Mouse (Mus musculus): ENCODE measurements at regions not wholly inside any gene's neighbourhood (a gene's known extent, or its start where the extent isn't known, plus 50 kb on each side); places are given as distances from the start of the nearest gene placed in this dataset.

DNA sequence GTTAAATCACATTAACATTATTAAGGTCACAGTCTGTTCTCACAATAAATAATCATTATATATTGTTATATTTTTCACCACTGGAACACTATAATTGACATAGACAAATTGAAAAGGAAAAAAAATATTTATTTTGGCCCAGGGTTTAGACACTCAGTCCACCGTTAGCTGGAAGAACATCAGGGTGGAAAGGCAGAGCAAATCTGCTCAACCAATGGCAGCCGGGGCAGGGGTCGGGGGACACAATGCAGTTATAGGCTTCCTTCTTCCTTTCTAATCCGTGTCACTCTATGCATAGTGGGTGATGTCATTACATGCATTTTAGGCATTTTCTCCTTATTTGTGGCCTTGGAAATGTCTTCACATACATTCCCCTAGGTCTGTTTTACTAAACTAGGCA lies 552.8 kb upstream of the Tenm3 start:
- no peak for DNase-seq (ENCODE audit: low spot score in 2 of 2)

DNA sequence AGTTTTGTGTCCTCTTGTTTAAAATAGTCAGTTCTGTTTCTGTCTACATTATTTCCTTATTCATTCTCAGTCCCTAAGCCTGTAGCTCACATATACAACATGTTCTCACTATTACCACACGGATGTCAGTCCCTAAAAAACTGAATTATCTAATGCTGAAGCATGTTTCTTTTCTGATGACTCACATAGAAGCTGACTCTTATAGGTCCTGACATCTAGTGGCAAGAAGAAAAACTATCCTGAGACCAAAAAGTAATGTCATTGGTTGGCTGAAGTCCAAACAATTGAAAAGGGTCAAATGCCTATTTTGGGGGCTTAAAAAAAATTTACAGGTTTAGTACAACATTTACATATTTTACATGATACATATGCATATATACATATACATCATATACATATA lies 551.3 kb upstream of the Tenm3 start:
- DNase-seq (ENCODE audit: low spot score in 2 of 2): no peak

DNA sequence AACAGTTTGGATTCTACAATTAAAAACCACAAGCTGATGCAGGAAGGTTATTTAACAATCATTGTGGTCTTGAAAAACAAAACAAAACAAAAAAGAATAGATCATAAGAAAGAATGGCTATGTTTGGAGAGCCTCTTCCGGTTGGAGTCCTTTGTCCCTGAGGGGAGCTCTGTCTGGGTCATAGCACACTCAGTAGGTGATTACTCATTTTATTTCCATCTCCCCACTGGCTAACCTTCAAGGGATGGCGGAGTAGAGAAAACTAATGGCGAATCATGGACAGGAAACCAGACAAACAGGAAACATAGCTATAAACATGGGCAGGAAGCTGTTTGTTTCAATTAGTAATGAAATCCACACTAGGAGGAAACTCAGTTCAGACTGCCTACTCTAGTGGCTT lies 545.8 kb upstream of the Tenm3 start:
- DNase-seq (ENCODE audit: low spot score in 2 of 2): no peak

DNA sequence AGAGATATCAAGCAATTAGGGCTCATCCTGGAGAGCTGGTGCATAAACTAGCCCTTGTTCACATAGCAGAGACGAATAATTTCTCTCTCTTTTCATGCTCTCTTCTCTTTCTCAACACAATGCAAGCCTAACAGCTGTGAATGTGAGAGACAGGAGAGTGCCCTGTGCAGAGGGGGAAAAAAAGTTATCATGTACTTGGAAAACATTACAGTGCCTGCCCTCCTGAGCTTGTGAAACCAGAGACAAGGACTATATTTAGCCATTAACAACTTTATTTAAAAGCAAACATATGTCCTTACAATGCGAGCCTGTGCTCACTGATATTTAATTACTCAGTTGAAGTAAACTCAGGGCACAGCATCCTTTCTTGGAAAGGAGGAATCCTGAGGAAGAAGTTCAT lies 543.8 kb upstream of the Tenm3 start:
- DNase-seq (ENCODE audit: low spot score in 2 of 2): no peak

DNA sequence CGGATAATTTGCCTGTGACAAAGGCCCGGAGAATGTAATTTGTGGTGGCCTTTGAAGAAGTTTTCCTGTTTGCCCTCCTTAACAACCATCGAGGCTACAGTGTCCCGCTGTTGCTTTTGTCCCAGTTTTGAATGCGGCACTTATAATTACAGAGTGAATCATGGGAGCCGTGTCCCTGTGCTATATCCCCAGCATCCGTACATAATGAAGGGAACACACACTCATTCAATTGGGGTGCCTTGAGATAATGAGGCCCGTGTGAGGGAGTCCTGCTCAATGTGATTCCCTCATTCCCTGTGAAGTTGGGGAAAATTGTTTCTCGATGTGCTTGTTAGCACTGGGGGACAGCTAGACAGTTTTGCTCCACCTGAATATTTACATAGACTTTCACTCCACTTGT lies 528.9 kb upstream of the Tenm3 start:
- no peak for DNase-seq (ENCODE audit: low spot score in 2 of 2)

DNA sequence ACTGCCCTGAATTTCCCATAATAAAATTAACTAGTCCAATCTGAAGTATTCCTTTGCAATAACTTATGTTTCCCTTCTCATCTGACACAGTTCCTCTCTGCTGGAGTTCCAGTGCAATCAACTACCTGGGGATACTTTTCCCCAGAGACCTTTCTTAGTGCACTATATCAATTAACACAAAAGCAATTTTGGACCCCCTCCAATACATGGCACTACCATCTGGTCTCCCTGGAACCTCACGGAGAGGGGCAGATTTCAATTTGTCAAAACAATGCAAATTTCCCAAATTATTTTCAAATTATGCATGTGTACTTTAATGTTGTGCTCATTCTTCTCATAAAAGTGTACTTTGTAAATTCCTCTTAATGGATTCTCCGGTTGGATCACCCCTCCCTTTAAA lies 518.9 kb upstream of the Tenm3 start:
- no peak for DNase-seq (ENCODE audit: low spot score in 2 of 2)

DNA sequence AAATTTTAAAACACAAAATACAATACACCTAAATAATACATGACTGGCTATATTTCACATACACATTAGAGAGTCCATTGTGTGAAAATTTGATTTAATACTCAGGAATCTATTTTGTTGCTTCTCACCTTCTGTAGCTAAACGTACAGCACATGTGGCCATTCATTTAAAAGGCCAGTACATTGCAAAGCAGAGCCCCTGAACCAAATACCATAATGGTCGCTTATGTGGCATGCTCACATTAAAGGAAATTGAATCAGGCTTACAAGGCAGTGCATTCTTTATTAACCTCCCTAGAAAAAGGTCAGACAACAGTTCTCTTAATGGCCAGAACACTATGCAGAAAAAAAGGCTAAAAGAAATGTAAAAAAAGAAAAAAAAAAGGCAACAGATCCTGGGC lies 517.7 kb upstream of the Tenm3 start:
- DNase-seq (ENCODE audit: low spot score in 2 of 2): no peak

DNA sequence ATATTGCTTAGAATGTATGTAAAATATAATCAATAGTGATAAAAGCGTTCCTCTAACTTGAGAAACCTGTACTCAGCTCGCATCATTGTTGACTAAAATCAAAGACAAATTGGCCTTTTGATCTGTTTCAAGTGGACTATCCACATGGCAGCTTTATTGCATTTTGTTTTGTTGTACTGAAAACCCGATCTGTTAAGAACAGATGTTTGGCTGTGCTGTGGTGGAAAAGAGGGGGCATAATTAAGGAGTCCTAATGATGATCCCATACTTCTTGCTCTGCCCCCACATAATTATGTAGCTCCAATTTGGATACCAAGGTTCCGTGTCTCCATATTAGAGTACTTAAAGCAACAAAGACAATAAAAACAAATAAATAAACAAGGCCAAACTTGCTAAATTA lies 516.4 kb upstream of the Tenm3 start:
- no peak for DNase-seq (ENCODE audit: low spot score in 2 of 2)

DNA sequence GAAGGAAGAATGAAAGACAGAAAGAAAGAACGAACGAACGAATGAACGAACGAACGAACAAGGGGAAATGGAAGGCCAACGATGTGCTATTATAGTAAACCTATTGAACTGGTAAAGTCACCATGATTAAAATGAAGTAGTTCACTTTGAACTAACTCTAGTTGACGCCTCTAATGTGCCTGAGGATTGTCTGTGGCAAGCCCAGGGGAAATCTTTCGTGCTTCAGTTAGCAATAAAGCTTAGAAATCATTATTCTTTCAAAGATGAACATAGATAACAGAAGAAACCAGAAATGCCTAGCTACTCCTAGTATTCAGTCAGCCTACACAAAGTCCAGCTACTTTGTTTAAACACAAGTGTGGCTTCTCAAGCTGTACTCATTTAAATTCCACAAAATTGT lies 515.9 kb upstream of the Tenm3 start:
- no peak for DNase-seq (ENCODE audit: low spot score in 2 of 2)

DNA sequence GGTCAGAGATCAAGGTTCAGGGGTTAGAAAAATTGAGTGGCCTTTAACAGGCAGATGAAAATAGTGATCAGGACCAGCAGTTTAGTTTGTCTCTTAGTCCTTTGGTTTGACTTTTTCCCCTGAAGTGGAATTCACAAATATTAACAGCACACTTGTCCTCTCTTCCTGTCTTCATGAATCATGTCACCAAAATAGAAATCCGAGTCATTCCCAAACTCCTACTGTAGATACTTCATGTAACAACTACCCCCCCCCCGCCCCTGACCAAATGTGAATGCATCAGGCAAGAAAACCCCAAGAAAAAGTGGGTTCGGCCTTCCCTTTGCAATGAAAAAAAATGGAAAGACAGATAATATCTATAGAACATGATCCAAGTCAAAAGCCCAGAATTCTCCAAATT lies 504.9 kb upstream of the Tenm3 start:
- no peak for DNase-seq (ENCODE audit: low spot score in 2 of 2)

DNA sequence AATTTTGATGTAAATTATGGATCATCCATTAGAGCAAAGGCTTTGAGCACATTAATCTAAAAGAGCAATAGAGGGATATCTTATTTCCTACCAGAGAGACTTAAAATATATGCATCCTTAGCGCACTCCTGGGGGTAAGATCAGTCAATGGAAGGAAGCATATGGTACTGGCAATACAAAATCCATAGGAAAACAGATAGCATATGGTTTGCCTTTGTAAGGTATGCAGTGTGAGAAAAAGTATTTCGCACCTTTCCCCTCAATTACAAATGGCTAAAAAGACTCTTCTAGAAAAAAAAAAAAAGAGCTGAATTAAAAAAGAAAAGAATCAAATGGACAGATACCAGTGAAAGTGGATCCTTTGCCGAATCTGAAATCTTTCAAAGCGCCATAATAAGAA lies 495.0 kb upstream of the Tenm3 start:
- DNase-seq (ENCODE audit: low spot score in 2 of 2): no peak

DNA sequence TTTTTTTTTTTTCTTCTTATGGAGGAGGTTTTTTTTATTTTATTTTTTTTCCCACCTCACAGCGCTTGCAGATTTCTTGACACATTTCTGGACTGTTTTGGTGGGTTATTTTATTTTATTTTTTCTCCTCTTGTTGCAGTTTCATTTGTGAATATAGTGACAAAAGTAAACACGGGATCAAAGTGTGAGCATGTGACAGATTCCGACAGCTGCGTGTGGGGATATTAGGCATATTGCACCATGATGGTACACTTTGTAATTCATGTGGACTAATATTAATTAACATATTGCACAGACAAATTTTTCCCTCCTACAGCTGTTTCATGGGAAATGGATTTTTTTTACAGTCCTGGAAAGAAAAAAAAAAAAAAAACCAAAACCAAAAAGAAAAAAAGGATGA lies 483.2 kb upstream of the Tenm3 start:
- no peak for DNase-seq (ENCODE audit: low spot score in 2 of 2)

DNA sequence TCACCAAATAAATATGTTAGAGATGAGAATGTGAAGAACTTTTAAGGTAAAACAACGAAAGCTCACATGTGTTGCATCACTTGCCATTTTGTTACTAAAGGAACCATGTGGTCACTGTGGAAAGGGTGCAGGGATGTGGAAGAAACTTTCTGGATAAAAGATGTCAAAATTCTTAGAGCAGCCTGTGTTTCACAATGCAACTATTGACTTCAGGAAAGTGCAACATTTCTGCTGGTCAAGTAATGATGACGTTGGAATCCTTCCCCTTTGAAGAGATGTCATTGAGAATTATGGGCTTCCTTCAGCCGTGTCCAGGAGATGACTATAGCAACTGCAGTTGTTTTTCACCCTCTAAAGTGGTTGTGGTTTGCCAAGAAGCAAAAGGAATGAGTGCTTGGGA lies 477.7 kb upstream of the Tenm3 start:
- DNase-seq (ENCODE audit: low spot score in 2 of 2): no peak

DNA sequence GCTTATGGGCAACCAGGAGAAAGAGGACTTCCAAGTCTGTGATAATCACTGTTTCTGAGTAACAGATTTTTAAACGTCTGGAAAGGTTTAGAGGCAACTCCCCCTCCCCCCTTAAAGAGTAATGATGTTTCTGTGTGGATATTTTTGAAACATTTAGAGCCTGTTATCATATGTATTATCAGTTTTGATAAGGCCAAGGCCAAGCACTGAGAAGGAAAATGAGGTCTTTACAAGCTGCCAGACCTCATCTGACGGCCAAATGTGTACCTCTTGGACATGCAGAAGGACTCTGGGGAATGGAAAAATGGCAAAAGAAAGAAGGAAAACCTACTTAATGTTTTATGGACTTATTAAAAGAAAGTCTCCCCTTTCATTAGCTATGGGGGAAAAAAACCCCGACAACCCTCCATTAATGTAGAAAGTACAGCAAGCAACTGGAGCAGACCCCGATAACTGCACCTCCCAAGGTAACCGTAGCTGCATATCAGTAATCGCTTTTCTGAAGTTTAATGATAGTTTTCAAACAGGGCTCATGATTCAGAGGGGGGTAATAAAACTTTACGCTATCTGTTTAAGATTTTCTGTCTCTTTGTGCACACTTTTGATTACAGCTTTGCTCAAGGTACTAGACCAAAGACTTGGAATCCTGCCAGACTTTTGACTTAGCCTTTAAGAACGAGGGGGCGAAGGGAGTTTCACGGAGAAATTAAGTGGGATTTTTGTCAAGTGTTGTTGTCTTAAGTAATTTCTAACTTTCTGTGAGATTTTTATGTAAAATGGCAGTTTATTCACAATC lies 469.9 kb upstream of the Tenm3 start:
- no peak for DNase-seq (ENCODE audit: low spot score in 2 of 2)

DNA sequence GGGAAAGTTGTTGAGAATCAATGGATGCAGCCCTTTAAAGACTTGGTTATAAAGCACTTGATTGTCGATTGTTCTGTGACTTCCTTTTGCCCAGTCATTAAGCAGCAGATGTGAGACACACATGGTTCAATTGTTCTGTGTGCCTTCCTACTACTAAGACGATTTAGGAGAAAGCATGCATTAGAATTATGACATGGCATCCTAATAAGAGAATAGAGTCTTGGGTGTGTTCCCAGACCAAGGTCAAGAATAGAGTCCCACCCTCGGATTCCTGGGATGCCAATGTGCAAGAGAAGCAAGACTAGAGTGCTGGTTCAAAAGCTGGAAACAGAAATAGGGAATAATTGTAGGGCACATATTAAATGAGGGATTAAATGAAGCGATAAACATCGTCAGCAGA lies 469.1 kb upstream of the Tenm3 start:
- DNase-seq (ENCODE audit: low spot score in 2 of 2): no peak

DNA sequence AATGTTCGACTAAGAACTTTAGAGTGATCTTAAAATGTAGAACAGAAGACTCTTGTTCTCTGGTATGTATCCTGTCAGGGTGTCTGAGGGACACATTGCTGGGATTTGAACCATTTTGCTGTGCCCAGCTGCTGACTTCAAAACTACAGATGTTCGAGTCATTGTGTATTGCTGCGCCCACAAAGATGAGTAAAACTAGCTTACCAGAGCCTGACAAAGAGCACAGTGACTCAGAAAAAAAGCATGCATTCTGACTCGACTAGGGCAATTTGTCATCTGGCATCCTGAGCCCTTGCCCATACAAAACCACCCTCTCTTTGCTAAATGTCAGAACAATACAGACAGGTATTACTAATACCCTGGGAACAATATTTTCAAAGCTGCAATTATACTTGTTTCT lies 438.6 kb upstream of the Tenm3 start:
- DNase-seq (ENCODE audit: low spot score in 2 of 2): no peak

DNA sequence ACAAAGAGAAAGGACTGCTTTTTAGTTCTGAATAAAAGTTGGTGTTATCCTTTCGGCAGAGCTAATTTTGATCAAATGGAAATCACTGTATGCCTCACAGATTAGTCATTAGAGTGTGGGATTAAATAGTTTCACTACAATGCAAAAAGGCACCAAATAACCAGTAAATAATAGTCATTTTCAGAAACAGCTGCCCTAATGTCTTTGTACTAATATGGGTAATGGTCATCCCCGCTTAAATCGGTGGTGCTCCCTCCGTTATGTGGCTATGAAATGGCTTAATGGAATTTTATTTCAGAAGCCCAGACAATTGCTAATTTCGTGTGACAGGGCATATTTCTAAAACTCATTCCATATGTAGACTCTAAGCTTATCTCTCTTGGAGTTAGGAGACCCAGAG lies 437.5 kb upstream of the Tenm3 start:
- no peak for DNase-seq (ENCODE audit: low spot score in 2 of 2)

DNA sequence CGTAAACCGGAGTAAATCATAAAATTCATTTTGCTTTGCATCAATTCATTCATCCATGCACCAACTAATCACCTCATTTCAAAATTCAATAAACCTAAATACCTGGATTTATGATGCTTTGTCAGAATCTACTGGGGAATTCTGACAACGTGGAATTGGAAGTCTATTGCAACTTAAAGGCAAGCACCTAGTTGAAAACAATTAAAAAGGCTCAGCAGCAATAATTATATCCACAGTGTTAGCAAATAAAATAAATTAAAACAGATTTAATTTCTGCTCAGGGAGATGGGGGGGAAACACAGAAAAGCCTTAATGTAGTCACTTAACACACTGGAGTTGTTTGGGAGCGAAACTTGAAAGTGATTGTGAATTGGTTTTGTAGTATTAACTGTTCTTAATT lies 430.3 kb upstream of the Tenm3 start:
- DNase-seq (ENCODE audit: low spot score in 2 of 2): no peak

DNA sequence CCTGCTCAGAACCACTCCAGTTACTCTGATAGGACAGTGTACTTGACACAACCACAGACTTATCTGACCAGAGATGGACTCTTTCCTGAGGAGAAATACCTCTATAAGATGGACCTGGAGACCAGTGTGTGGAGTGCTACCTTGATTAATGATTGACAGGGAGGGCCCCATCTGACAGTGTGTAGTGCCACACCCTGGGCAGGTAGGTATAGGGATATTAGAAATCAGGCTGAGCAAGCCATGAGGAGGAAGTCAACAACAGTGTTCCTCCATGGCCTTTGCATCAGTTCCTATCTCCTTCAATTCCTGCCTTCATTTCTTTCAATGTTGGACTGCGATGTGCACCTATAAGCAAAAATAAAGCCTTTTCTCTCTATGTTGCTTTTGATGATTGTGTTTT lies 429.4 kb upstream of the Tenm3 start:
- DNase-seq (ENCODE audit: low spot score in 2 of 2): no peak

DNA sequence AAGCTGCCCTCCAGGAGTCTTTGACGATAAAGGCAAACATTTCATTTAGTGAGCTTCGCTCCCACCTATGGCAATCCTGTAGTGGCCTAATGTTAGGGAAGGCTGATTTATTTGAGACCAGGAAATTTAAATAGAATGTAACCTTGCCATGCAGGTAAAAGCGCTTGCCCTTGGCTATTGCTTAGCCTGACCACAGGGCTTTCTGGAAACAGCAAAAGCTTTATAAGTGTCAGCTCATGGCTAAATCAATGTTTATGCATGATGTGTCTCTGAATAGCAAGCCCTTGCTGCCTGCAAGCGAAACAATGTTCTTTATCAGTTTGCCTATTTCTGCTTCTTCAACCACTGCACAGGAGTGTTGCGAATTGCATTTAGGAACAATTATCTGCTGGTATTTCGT lies 419.7 kb upstream of the Tenm3 start:
- no peak for DNase-seq (ENCODE audit: low spot score in 2 of 2)

DNA sequence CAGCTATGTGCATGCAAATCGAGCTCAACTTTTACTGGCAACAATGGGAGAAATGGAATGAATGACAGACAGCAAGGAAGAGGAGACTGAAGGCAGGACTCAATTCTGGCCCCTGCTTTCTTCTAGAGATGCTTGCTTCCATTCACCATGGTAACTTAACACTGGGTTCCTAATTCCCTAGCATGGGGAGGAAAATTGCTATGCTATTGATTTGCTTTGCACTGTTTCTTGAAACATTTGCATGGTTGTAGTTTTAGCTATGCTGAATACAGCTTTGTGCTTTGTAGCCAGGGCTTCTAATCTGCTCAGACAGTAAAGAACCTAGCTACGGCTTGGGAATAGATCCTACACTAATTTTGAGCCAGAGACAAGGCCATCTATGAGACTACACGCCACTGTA lies 419.0 kb upstream of the Tenm3 start:
- DNase-seq (ENCODE audit: low spot score in 2 of 2): no peak

DNA sequence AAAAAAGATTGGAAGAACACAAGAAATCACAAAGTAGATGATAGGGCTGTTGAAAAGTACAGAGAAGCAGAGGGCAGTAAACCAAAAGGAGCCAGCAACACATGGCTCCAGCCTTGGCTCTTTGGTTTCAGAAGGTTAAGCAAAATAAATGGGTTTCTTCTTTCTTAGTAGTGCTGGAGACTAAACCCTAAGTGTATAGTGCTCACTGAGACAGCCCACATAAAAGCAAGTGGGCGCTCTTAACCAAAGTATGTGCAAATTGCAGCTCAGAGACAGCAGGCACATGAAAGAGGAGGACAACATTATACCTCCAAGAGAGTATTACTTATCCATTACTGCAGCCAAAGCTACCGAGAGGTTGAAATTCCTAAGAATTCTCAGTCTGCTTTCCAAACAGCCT lies 412.2 kb upstream of the Tenm3 start:
- no peak for DNase-seq (ENCODE audit: low spot score in 2 of 2)

DNA sequence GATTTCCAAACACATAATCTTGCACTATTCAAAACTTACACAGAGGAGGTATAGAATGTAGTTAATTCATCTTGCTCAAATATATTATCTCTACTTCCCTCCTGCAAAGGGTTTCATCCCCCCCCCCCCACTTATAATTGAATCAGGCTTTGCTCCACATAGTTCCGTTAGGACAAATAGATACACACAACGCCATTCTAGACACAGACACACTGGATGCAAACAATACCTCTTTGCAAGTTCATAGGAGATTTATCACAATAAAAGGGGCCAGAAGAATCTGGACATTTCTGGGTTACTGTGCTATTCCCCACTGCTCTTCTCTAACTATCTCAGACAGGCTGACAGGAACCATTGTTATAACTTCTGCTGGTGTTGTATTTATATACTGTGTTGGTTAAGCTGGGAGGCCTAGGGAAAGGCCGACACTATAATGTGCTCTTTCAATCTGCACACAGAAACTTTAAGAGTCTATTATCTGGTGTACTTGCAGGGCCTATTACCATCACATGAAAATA lies 410.6 kb upstream of the Tenm3 start:
- DNase-seq (ENCODE audit: low spot score in 2 of 2): no peak

DNA sequence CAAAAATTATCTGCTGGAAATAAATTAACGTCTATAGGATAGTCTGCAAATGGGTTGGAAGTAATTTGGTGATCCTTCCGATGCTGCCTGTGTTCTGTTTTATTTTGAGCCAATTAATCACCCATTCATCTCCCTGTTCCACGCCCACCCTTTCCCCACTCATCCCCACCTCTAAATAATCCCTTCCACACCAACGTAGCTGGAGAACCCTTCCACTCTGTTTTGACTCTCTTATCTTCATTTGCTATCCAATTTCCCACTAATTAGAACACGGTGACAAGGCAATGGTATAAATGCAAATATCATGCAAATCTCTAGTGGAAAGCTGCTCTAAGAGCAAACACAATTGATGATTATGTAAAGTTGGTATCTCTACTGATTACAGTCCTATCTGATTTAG lies 399.3 kb upstream of the Tenm3 start:
- no peak for DNase-seq (ENCODE audit: low spot score in 2 of 2)

DNA sequence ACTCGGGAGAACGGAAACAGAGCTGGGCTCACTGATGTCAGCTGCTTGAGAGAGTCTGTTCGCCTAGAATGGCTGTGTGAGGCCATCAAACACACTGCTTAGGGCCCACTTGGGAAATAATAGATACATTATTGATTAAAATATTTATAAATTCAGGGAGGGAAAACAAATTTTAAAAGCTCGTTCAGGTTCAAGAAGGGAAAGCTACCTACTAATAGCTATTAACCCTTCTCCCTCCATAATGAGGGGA lies 393.0 kb upstream of the Tenm3 start:
- no peak for DNase-seq (ENCODE audit: low spot score in 2 of 2)
